Mouse (Mus musculus) urinary bladder, postnatal 36 days (tissue): Measurements from ENCODE around the gene Thap8.

ENCODE experiments used
- DNase-seq, 2 experiments: peaks; one replicate each; pipeline ENCODE4 v3.0.0; 2022; ENCODE audit warnings: low spot score in 2 of 2, mixed read lengths in 1 of 2

Gene Thap8

GRCm38 (mm10) chr7:30315559-30316529, 36.0 kb downstream of the Thap8 start:
- no peak for DNase-seq

DNA sequence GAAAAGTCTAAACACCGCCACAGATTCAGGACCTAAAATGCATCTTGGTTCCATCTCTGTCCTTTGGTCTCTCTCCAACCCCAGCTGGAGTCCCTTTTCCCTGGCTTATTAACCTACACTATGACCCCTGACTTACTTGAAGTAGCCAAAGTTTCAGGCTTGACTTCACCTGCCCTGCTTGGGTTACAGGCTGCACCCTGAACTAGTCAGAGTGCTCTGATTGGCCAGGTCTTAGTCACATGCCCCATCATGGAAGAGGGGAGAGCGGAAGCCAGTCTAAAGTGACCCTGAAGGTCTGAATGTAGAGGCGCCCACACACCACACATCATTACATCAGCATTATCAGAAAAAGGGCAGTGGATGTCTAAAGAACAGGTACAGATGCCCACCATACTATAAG, 38.2 kb downstream of the Thap8 start:
- no peak for DNase-seq

GRCm38 (mm10) chr7:30320946-30321345, 41.1 kb downstream of the Thap8 start:
- no peak for DNase-seq

- peak; percentile 51 to 79 for DNase-seq
These were observed 41.8 kb downstream of the Thap8 start, which contains the start of gene E130208F15Rik for GRCm38 (mm10) chr7:30321539-30322284. E130208F15Rik (plus strand) TSS chr7:30321740.

GRCm38 (mm10) chr7:30322285-30322667, 42.4 kb downstream of the Thap8 start:
- peak; percentile 95 to 98 for DNase-seq

GRCm38 (mm10) chr7:30322865-30323264, 43.0 kb downstream of the Thap8 start:
- DNase-seq = no peak

DNA sequence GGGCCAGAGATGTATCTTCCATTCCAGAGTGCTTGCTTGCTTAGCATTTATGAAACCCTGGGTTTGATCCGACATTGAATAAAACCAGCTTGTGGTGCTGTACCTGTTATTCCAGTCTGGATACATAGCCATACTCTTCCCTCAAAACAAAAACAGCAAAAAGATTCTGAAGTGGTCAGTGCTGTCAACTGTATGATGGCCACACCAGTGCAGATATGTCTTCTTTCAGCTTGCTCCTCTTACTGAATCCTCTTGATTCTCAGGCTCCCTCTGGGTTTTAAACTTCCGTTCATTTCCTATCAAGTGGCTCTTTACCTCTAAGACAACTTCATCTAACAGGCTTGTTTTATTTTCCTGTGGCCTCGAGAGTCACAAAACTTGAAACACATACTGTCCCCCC, 43.9 kb downstream of the Thap8 start, which contains the start of gene Sdhaf1:
Gene Sdhaf1, minus strand, starts transcription at position 101 of the 400 bp plus-strand sequence.
- no peak for DNase-seq

DNA sequence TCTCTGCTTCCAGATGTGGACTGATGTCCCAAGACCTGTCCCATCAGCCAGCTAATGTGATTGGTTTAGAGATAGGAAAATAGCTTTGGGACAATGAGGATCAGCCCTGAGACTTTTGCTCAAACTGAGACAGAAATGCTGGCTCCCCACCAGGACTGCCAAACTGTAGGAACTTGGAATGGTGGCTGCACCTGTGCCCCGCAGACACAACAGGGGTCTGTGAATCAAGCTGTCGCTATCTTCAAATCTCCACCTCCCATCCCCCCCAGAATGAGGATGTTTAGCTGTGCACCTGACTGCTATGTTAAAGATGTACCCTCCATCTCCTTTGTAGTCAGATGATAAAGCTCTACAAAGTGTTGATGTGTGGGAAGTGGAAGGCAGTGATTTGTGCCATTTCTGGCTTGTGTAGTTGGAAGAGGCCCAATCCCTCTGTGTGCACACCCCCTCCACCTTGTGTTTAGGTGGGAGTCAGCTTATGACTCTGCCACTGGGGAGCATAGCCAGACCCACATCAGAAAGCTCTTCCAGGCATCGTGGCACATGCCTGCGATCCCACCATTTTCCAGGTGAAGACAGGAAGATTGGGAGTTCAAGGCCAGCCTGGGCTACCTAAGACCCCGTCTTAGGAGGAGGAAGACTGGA, 44.5 kb downstream of the Thap8 start:
- DNase-seq = no peak

DNA sequence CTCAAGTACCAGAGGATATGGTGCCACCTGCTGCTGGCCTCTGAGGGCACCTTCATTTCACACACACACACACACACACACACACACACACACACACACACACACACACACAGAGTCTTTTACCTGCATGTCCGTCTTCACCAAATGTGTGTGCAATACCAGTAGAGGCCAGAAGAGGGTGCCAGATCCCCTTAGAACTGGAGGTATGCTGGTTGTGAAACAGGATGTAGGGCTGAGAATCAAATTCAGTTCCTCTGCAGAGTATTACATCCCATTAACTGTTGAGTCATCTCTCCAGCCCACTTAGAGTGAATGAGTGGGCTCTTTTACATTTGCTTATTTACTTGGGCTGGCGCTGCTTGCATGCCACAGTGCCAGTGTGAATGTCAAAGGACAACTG, 45.5 kb downstream of the Thap8 start:
- no peak for DNase-seq

DNA sequence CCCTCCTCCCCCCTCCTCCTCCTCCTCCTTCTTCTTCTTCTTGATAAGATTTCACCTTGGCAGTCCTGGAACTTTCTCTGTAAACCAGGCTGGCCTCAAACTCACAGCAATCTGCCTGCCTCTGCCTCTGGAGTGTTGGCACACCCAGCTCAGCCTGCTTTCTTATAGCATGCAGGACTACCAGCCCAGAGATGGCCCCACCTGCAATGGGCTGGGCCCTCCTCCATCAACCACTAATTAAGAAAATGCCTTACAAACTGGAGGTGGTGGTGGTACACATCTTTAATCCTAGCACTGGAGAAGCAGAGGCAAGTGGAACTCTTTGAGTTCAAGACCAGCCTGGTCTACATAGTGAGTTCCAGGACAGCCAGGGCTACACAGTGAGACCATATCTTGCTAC, 46.5 kb downstream of the Thap8 start:
- DNase-seq = no peak

- no peak for DNase-seq
These were observed 47.2 kb downstream of the Thap8 start for GRCm38 (mm10) chr7:30327140-30327539.

DNA sequence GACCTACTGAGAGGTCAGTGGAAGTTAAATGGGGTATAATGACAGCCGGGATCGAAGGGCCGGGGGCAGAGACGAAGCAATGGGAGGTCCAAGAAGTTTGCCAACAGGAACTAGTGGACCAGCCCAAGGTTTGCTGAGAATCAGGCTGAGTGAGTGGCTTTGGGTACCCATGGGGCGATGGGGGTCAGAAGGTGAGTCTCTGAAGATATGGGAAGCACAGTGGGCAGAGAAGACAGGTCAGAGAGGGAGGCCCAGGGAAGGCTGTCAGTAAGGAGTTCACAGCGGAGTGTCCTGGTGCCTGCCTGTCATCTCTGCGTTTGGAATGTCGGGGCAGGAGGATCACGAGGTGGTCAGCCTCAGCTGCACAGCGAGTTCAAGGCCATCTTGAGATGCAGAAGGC, 48.5 kb downstream of the Thap8 start:
- DNase-seq = no peak

DNA sequence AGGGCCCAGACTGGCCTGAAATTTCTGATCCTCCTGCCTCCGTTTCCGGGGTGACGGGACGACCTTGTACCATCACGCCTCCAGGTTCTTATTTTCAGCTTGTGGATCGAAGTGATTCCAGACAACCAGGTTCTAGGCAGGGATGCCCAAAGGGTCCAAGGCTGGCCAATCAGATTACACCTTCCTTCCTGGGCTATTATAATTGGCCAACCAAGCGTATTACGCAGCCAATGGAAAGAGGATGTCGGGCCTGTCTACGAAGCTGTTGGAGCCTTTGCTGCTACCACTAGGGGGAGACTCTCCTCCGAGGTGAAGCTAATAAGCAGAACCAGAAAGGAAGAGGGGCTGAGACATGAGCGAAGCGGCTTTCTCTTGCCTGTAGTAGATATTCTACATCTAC, 52.0 kb downstream of the Thap8 start:
- DNase-seq = peak in 1 of 2 experiments; percentile 60

GRCm38 (mm10) chr7:30332622-30333259, 52.8 kb downstream of the Thap8 start:
- DNase-seq = no peak

GRCm38 (mm10) chr7:30333436-30333835, 53.5 kb downstream of the Thap8 start:
- no peak for DNase-seq

DNA sequence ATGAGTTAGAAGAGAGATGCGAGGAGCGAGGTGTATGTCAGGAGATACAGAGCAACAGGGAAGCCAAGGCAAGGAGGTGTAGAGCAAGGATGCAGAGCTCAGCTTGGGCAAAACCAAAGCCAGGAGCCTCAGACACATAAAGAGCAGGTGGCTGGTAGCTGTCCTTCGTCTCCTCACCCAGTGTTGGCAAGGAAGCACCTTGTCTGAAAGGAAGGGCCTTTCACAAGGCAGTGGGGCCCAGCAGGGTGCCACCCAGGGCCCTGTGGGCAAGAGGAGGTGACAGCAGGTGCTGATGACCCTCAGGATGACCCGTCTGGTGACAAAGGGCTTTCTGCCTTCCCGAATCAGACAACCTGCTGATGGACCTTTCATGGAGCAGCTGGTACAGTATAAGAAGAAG, 54.7 kb downstream of the Thap8 start:
- DNase-seq = no peak

GRCm38 (mm10) chr7:30335688-30336087, 55.8 kb downstream of the Thap8 start:
- DNase-seq = no peak

DNA sequence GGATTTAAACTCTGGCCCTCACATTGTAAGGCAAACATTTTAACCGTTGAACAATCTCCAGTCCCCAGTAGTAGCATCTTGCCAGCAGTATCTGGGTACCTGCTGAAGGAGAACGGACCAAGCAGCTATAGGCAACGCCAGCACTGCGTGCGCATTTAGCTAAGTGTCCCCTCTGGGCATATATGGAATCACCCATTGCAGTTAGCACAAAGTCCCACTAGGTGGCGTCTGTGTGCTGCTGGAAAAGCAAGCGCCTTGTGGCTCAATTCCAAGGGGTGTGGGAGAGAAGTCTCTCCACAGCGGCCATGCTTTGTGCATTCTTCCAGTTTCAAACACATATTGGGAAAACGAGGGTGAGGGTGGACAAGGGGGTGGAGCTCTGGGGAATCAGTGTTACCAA, 56.5 kb downstream of the Thap8 start:
- peak; percentile 74 to 81 for DNase-seq

DNA sequence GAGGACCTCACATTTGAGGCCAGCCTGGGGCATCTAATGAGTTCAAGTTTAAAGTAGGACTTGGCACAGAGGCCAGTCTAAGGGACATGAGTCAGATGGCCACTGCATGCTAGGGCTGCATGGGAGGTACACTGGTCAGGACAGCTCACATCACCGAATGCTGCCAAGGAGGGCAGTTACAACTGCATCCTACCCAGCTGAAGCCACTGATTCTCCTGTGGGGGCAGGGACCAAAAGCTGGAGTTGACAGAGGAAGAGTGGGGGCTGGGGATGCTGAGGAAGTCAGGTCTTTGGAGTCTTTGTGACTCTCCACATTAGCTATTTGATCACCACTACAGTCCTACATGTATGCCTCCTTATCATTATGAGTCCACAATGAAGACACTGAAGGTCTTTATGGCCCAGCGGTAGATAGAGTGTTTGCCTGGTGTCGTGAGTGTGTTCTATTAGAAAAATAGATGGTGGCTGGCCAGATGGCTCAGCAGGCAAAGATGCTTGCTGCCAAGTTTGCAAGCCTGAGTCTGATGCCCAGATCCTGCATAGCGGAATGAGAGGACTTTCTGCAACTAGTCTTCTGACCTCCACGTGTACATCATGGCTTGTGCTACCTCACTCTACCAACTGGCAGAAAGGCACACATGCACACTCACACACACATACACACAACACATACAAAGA, 59.7 kb downstream of the Thap8 start:
- no peak for DNase-seq
